10 mouse cellular contexts compared by ENCODE assay signal in genomic region chr1:119521681-119522080, GRCm38 (mm10).
"Had no signal": no experiment of that assay in that cellular context is flagged by ENCODE, and none has a peak within 500 bp of the region (broad histone marks: within the 10 kb centered on the region; RNA-seq: fewer than 3 reads in every experiment).

No protein-coding gene starts in this region.

- H3K4me2 ChIP-seq: hindbrain, embryonic 14.5 days; limb, embryonic 13.5 days; liver, embryonic 12.5 days; neural tube, embryonic 13.5 days had no signal

- H3K9ac ChIP-seq: hindbrain, embryonic 14.5 days; limb, embryonic 13.5 days; liver, embryonic 12.5 days; neural tube, embryonic 13.5 days had no signal

- ATAC-seq: liver, embryonic 12.5 days; midbrain, embryonic 16.5 days had no signal

- H3K4me3 ChIP-seq: hindbrain, embryonic 10.5 days; limb, embryonic 13.5 days; liver, embryonic 12.5 days; midbrain, embryonic 10.5 days; neural tube, embryonic 13.5 days had no signal

- H3K27me3 ChIP-seq: limb, embryonic 13.5 days; liver, embryonic 12.5 days; neural tube, embryonic 13.5 days had no signal

- H3K27ac ChIP-seq: hindbrain, embryonic 10.5 days; hindbrain, embryonic 14.5 days; limb, embryonic 13.5 days; liver, embryonic 12.5 days; midbrain, embryonic 10.5 days; neural tube, embryonic 13.5 days had no signal

- H3K9me3 ChIP-seq: liver, embryonic 12.5 days; neural tube, embryonic 13.5 days had no signal

- DNase-seq: left cerebral cortex, postnatal 4 days; retina, postnatal 1 day; thymus, postnatal 36 days had no signal
